Mouse (Mus musculus): ENCODE data around the gene Usp34.

- TF ChIP-seq CTCF (IDR thresholded peaks at IDR 0.05; ENCODE audit: borderline replicate concordance, insufficient read depth, low read depth, low read length) = no peak
- TF ChIP-seq POLR2A (IDR thresholded peaks at IDR 0.05; ENCODE audit: borderline replicate concordance, insufficient read depth, low read length) = no peak
Observed at GRCm38 (mm10) chr11:23332136-23332535, 25.4 kb downstream of the Usp34 start.

All from cerebellum, adult 2 months (tissue).